Mouse (Mus musculus) heart, embryonic 12.5 days (tissue): ENCODE measurements around the gene Trim62. TPM values are rescaled to one million over a fixed set of nuclear protein-coding genes. Genes with fewer than 3 reads are reported as not detected.

ENCODE experiments used
- ATAC-seq: fragments of 200-750 bp; cut with Nextera tagmentation; 2 replicates; pipeline ENCODE4 v1.8.0; 2017; ENCODE audit warnings: moderate TSS enrichment, moderate library complexity; ENCODE audit not compliant: insufficient number of reproducible peaks, low FRiP score
- H3K27ac ChIP-seq: fragments of 300-500 bp; sonication (generic); 2 replicates; pipeline ENCODE4 v1.5.1; 2016; ENCODE audit warnings: mild to moderate bottlenecking, moderate library complexity; ENCODE audit not compliant: poor library complexity, severe bottlenecking
- H3K27me3 ChIP-seq: fragments of 300-500 bp; sonication (generic); replicated peaks from 2 replicates; pipeline ENCODE4 v1.6.1; 2016; ENCODE audit warnings: mild to moderate bottlenecking, moderate library complexity
- H3K36me3 ChIP-seq: fragments of 300-500 bp; sonication (generic); 2 replicates; pipeline ENCODE4 v1.6.1; 2016; ENCODE audit warnings: mild to moderate bottlenecking, moderate library complexity
- H3K4me1 ChIP-seq: fragments of 300-500 bp; sonication (generic); replicated peaks from 2 replicates; pipeline ENCODE4 v1.6.1; 2016; ENCODE audit warnings: mild to moderate bottlenecking
- H3K4me2 ChIP-seq: fragments of 300-500 bp; sonication (generic); 2 replicates; pipeline ENCODE4 v1.6.1; 2016; ENCODE audit warnings: mild to moderate bottlenecking, moderate library complexity
- H3K4me3 ChIP-seq: fragments of 300-500 bp; sonication (generic); 2 replicates; pipeline ENCODE4 v1.5.1; 2016; ENCODE audit warnings: mild to moderate bottlenecking
- H3K9ac ChIP-seq: fragments of 300-500 bp; sonication (generic); 2 replicates; pipeline ENCODE4 v1.6.1; 2016; ENCODE audit warnings: mild to moderate bottlenecking, moderate library complexity
- H3K9me3 ChIP-seq: fragments of 300-500 bp; sonication (generic); replicated peaks from 2 replicates; pipeline ENCODE4 v1.6.1; 2016; ENCODE audit warnings: mild to moderate bottlenecking, moderate library complexity
- WGBS: fragments of 180-500 bp; shearing (Covaris S2); methylation state at CpG from one replicate; pipeline ENCODE4 v1.1.7; 2016; 5-methylcytosine and 5-hydroxymethylcytosine counted together
- polyA plus RNA-seq: library from polyadenylated mRNA; unstranded; fragments of >200 nt; fragmentation: Nextera tagmentation; extraction: Ambion mirVana; gene quantifications from 2 replicates; pipeline ENCODE4 v1.2.1, GENCODE M21; 2016

Gene Trim62
- polyA plus RNA-seq, 1 experiment from 2014 or later = 5.0 TPM

DNA sequence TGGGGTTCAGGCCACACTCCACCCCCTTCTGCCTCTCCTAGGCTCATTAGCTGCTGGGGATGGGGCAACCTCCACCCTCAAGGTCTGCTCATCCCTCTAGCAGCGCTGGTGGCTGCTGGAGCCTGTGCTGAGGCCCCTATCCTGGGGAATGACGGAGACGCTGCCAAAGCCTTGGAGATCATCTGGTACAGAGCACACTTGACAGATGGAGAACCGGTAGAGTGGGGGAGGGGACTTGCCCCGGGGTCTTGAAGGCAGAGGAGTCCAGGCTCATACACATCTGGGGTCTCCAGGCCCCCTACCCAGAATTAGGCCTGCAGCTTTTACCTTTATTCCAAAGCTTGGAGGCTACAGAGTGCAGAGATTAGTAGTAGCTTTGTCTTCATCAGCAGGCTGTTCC, 3.2 kb downstream of the Trim62 start:
- no peak overlapping the region for H3K4me3 ChIP-seq
- H3K9ac ChIP-seq = no peak overlapping the region
- H3K9me3 ChIP-seq = no peaks in the 10 kb centered on the region; the same call in 1 of the 2 replicates
- WGBS = 52% methylated on average over 5 of the region's 5 CpGs
- peaks cover 15% of the 10 kb centered on the region; the same call in 1 of the 2 replicates for H3K4me1 ChIP-seq
- H3K27me3 ChIP-seq = no peaks in the 10 kb centered on the region
- no peak for ATAC-seq
- H3K27ac ChIP-seq = no peak overlapping the region
- H3K36me3 ChIP-seq = peaks cover 10% of the 10 kb centered on the region
- no peak overlapping the region for H3K4me2 ChIP-seq

DNA sequence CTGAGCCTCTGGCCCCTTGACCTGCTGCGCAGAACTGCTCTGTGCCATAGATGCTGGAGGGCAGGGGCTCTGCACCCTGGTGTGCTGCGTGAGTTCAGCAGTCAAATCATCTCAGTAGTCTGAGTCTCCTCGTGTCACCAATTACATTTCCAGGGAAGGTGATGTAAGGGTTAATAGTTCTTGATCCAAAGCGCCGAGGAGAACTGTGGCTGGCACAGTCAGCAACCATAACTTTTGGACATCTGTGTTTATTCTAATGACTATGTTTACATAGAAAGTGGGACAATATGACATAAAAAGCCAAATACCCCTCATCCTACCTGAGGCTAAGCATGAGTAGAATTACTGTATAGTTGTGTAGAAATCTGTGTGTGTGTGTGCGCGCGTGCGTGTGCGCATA, 3.6 kb downstream of the Trim62 start:
- H3K36me3 ChIP-seq = peaks cover 10% of the 10 kb centered on the region
- H3K4me3 ChIP-seq = no peak overlapping the region
- no peak overlapping the region for H3K4me2 ChIP-seq
- H3K9ac ChIP-seq = no peak overlapping the region
- H3K4me1 ChIP-seq = peaks cover 15% of the 10 kb centered on the region; the same call in 1 of the 2 replicates
- no peaks in the 10 kb centered on the region for H3K27me3 ChIP-seq
- no peak overlapping the region for H3K27ac ChIP-seq
- 82% methylated on average over 10 of the region's 10 CpGs for WGBS
- no peak for ATAC-seq
- H3K9me3 ChIP-seq = no peaks in the 10 kb centered on the region; the same call in 1 of the 2 replicates

DNA sequence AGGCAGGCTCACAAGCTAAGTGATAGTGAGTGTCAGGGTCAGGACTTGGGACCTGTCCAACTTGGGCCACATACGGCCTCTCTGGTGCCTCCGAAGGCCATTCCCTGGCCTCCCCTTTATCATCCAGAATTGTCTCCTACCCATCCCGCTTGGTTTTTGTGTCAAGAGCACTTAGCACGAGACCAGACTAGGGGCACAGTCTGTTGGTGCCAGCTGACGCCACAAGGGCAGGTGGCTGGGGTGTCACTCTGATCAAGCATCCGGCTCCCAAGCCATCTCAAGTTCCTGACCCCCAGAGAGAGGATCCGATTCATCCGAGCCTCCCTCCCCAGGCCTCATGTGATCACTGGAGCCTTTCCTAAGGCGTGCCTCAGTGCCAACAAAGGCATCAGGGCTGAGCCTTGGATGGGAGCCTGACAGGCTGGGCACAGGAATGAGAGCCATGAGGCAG, 4.3 kb downstream of the Trim62 start:
- no peak overlapping the region for H3K4me2 ChIP-seq
- H3K4me3 ChIP-seq = no peak overlapping the region
- H3K9me3 ChIP-seq = no peaks in the 10 kb centered on the region; the same call in 1 of the 2 replicates
- no peaks in the 10 kb centered on the region for H3K27me3 ChIP-seq
- 72% methylated on average over 9 of the region's 9 CpGs for WGBS
- peaks cover 15% of the 10 kb centered on the region; the same call in 1 of the 2 replicates for H3K4me1 ChIP-seq
- no peak overlapping the region for H3K9ac ChIP-seq
- ATAC-seq = no peak
- no peak overlapping the region for H3K27ac ChIP-seq
- peaks cover 10% of the 10 kb centered on the region for H3K36me3 ChIP-seq

DNA sequence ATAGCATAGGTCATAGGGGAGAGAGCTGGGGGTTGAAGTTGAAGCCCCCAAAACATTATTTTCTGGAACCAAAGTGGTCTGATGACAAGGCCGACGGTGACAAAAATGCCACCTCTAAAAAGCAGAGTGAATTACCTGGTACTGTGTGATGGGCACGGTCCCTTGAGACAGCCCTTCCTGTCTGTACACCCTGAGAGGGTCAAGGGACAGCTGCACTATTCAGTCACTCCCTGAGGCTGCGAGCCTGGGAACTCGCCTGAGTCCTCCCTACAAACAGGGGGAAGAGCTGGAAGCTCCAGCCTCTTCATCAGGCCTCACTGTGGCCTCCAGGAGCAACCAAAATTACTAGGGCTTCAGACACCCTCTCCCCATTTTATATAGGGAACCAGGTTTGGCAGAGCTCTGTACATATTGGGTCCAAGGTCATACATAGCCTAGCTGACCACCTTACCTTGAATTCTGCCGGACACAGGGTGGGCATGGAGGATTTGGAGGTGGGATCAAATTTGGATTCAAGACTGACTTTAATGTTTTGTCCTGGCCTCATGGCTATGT, 5.1 kb downstream of the Trim62 start:
- no peak overlapping the region for H3K27ac ChIP-seq
- H3K9me3 ChIP-seq = no peaks in the 10 kb centered on the region; the same call in 1 of the 2 replicates
- no peak for ATAC-seq
- H3K4me2 ChIP-seq = no peak overlapping the region
- H3K36me3 ChIP-seq = peaks cover 10% of the 10 kb centered on the region
- no peak overlapping the region for H3K4me3 ChIP-seq
- no peak overlapping the region for H3K9ac ChIP-seq
- H3K4me1 ChIP-seq = peaks cover 15% of the 10 kb centered on the region; the same call in 1 of the 2 replicates
- 83% methylated on average over 6 of the region's 6 CpGs for WGBS
- no peaks in the 10 kb centered on the region for H3K27me3 ChIP-seq

DNA sequence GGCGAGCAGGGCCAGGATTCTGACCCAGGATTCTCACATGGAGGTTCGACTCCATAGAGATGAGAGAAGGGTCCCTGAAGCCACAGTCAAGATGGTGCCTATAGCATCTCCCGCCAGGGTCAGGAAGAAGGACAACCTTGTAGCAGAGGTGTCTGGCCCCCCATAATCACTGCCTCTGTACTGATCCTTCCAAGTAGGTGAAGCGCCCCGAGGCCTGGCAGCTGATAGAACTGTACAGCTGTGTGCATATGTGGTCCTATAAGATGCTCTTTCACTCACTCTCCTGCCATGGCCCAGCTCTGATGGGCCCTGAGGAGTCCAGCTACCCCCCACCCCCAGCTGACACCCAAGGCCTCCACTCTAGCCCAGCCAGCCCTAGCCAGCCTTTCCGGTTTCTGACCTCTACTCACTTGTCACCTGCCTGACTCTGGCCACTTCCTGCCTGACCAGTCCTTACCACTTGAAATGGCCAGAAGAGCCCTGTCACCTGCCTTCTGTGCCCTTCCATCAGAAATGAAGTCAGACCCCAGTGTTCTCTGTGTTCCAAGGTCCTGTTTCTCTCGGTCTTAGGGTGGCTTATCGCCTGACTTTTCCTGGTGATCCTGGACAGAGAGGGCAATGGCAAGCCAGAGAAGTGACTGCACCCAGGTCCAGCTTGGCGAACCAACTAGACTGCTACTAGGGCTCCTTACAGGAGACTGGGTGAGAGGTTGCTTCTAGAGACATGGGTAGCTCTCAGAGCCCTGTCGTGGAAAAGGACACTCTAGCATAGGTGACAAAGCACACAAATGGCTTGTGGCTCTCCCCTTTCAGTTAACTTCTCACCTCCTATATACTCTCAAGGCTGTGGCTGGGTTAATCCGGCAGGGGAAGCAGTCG, 6.6 kb downstream of the Trim62 start:
- peaks cover 10% of the 10 kb centered on the region for H3K36me3 ChIP-seq
- H3K4me2 ChIP-seq = no peak overlapping the region
- H3K27ac ChIP-seq = no peak overlapping the region
- H3K9ac ChIP-seq = no peak overlapping the region
- no peak for ATAC-seq
- WGBS = 67% methylated on average over 12 of the region's 12 CpGs
- no peak overlapping the region for H3K4me3 ChIP-seq
- peaks cover 8% of the 10 kb centered on the region; the same call in 1 of the 2 replicates for H3K4me1 ChIP-seq
- H3K9me3 ChIP-seq = no peaks in the 10 kb centered on the region; the same call in 1 of the 2 replicates
- no peaks in the 10 kb centered on the region for H3K27me3 ChIP-seq

DNA sequence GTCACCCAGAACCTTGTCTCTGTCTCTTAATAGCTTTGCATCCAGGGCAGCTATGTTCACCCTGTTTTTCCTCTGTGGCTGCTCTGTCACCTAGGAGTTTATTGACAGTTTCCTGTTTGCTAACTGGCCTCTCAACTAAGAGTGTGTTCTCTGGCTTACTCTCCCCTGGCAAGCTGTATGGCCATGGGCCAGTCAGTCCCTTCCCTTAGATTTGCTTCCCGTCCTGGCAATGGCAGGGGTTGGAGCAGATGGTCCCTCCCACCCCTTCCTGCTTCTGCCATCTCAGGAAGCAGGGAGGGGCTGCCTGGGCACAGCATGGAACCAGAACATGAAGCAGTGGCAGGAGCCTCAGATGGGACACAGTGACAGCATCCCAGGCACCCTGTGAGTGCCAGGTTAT, 7.8 kb downstream of the Trim62 start:
- Histone ChIP-seq H3K27ac (no peak overlapping the region), H3K4me2 (no peak overlapping the region), H3K9me3 (no peaks in the 10 kb centered on the region), H3K27me3 (no peaks in the 10 kb centered on the region), H3K4me1 (peaks cover 8% of the 10 kb centered on the region; the same call in 1 of the 2 replicates), H3K9ac (no peak overlapping the region), H3K4me3 (no peak overlapping the region), H3K36me3 (peaks cover 6% of the 10 kb centered on the region; the same call in 1 of the 2 replicates)
- WGBS = 14% methylated on average over 1 of the region's 1 CpGs
- ATAC-seq = peak; percentile 59; the same call in 1 of the 2 replicates

DNA sequence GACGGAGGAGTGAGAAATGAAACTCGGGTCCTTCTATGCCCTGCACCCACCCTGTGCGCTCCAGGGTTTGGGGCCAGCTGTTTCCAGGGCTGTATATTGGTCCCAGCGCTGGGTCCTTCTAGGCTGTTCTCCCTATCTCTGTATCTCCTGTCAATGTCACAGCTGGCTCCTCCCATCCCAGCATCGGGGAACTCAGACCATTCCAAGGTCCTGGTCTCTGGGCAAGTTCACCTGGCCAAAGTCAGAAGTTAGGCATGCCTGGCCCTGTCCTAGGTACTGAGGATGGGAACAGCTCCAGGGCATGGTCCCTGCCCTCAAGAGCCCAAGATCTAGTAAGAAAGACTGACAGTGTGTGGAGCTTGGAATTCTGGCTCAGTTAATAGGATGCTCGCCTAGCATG, 8.4 kb downstream of the Trim62 start:
- ATAC-seq = no peak
- Histone ChIP-seq H3K9me3 (no peaks in the 10 kb centered on the region), H3K4me3 (no peak overlapping the region), H3K36me3 (peaks cover 6% of the 10 kb centered on the region; the same call in 1 of the 2 replicates), H3K9ac (no peak overlapping the region), H3K27me3 (no peaks in the 10 kb centered on the region), H3K4me1 (peaks cover 8% of the 10 kb centered on the region; the same call in 1 of the 2 replicates), H3K27ac (no peak overlapping the region), H3K4me2 (no peak overlapping the region)
- 69% methylated on average over 6 of the region's 6 CpGs for WGBS

DNA sequence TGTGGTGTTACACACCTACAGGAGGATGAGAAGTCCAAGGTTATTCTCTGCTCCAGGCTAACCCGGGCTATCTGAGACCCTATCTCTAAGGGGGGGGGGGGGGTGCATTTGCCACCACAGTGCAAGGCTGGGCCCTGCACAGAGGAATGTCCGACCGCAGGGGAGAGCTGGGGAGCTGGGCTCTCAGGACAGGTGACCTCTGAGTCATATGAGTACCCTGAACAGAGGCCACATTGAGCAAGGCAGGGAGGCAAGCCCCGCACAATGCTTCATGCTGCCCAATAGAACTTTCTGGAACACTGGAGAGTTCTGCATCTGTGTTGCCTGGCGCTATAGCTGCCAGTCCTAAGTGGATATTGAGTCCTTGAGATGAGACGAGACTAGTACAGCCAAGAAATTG, 8.8 kb downstream of the Trim62 start:
- ATAC-seq = no peak
- peaks cover 6% of the 10 kb centered on the region; the same call in 1 of the 2 replicates for H3K36me3 ChIP-seq
- peaks cover 8% of the 10 kb centered on the region; the same call in 1 of the 2 replicates for H3K4me1 ChIP-seq
- H3K27ac ChIP-seq = no peak overlapping the region
- no peak overlapping the region for H3K9ac ChIP-seq
- H3K4me2 ChIP-seq = no peak overlapping the region
- no peak overlapping the region for H3K4me3 ChIP-seq
- 85% methylated on average over 6 of the region's 6 CpGs for WGBS
- no peaks in the 10 kb centered on the region for H3K27me3 ChIP-seq
- no peaks in the 10 kb centered on the region for H3K9me3 ChIP-seq

DNA sequence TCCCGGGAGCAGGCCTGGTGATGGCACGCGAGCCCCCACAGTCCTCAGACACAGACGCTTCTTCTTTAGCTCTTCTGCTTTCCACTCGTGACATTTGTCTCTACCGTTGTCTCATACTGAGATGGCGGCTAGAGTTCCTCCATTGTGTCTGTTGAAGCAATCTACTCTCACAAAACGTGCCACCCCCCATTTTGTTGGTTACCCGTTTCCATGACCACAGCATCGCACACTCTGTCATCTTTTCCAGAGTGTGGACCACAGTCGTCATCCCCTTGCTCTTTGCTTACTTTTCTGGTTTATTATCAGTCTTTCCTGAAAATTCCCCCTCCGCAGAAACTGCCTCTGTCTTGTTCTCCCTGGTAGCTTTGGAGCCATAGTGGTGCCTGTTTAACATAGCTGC, 10.7 kb downstream of the Trim62 start:
- no peak overlapping the region for H3K4me3 ChIP-seq
- WGBS = 71% methylated on average over 12 of the region's 12 CpGs
- no peak for ATAC-seq
- H3K9me3 ChIP-seq = no peaks in the 10 kb centered on the region
- H3K36me3 ChIP-seq = 0 out of 2 replicates have a peak, but pooled peaks cover 3% of the 10 kb centered on the region
- H3K4me2 ChIP-seq = no peak overlapping the region
- H3K9ac ChIP-seq = no peak overlapping the region
- no peaks in the 10 kb centered on the region for H3K27me3 ChIP-seq
- H3K27ac ChIP-seq = no peak overlapping the region
- H3K4me1 ChIP-seq = peaks cover 25% of the 10 kb centered on the region

DNA sequence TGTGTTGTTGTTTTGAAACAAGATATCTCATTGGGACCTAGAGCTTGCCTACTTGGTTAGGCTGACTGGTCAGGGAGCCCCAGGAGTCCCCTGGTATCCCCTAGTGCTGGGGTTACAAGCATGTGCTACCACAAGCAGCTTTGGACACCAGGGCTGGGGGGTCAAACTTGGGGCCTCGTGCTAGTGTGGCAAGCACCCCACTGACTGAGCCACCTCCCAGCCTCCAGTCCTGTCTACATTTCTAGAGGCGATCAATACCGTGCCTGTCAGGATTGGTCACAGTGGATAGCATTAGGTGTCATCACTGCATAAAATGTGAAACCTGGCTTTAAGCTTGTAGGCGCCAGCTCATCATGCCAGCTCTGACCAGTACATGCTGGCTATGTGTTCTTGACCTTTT, 12.5 kb downstream of the Trim62 start:
- no peak for ATAC-seq
- Histone ChIP-seq H3K9me3 (no peaks in the 10 kb centered on the region), H3K4me3 (no peak overlapping the region), H3K4me2 (no peak overlapping the region), H3K36me3 (peaks cover 5% of the 10 kb centered on the region; the same call in 1 of the 2 replicates), H3K9ac (no peak overlapping the region), H3K4me1 (peaks cover 35% of the 10 kb centered on the region), H3K27me3 (no peaks in the 10 kb centered on the region), H3K27ac (no peak overlapping the region)
- WGBS = 84% methylated on average over 4 of the region's 4 CpGs

DNA sequence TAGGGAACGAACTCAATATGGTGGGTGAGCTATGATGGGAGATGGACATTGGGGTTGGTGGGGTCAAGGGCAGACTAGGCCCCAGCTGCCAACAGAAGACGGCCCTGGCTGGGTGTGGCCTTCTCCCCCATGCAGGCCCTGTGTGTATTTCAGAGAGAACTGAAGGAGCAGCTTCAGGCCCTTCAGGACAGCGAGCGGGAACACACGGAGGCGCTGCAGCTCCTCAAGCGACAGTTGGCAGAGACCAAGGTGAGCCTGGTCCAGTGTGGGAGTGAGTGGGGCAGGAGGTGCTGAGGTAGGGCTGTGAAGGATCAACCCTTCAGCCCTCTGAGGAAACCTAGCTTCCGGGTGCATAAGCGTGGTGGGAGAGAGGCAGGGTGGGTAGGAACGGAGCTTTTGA, 13.3 kb downstream of the Trim62 start:
- H3K36me3 ChIP-seq = peaks cover 6% of the 10 kb centered on the region; the same call in 1 of the 2 replicates
- H3K4me2 ChIP-seq = no peak overlapping the region
- H3K4me1 ChIP-seq = peaks cover 29% of the 10 kb centered on the region
- WGBS = 92% methylated on average over 10 of the region's 10 CpGs
- H3K27me3 ChIP-seq = no peaks in the 10 kb centered on the region
- H3K9me3 ChIP-seq = no peaks in the 10 kb centered on the region
- H3K27ac ChIP-seq = no peak overlapping the region
- ATAC-seq = no peak
- H3K4me3 ChIP-seq = no peak overlapping the region
- no peak overlapping the region for H3K9ac ChIP-seq
